In the genomic region with DNA sequence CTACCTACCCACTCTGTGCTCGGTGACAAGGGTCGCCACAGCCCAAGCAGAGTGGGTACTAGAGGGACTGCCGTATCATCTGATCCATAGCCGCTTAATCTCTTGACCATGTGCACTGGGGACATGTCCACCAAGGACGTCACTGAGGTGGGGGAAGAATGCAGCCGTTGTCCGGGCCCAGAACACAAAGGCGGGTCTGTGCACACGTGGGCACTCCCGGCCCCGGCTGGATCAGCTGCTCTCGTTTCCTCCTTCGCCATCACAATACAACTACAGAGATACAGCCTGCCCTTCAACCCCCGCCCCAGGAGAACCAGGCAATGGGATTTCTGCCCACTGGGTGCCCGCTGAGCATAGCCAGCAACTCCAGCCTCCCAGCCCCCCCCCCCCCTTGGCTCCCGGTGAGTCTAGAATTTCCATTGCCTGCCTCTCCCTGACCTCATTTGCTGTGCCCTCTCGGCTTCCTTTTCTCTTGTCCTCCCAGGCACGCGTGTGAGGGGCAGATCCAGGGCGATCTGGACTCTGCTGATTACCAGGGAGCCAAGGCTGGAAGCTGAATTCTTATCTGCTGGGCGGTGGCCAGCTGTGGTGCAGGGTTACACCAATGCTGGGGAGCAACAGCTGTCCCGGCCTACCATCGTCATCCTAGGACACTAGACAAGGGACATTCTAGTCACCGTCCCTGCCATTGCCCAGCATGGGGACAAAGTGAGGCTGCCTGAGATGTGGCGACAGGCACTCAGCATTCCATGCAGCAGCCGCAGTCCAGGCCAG, we compare ENCODE assay signal across 8 mouse cellular contexts. TPM values are rescaled to one million over a fixed set of nuclear protein-coding genes. Genes with fewer than 3 reads are reported as not detected.
DNase-seq lines count a peak whose midpoint lies in the region; ATAC-seq and TF ChIP-seq lines count a peak whose summit lies in the region.

No protein-coding gene starts in this region.

- H3K27ac ChIP-seq in kidney, adult 2 months (ENCODE audit: insufficient read depth, low read depth, low read length) = no peak overlapping the region
- H3K27ac ChIP-seq in liver, embryonic 14.5 days = peak overlapping the region; percentile 99
- no peak overlapping the region for H3K27ac ChIP-seq in neural tube, embryonic 13.5 days (replicated peaks)

- no peak overlapping the region for H3K4me3 ChIP-seq in kidney, adult 2 months (ENCODE audit: insufficient read depth, low read depth, low read length)
- peak overlapping the region; percentile 58 to 65 for H3K4me3 ChIP-seq in liver, embryonic 14.5 days (ENCODE audit: insufficient read depth in 1 of 2, low read depth in 2 of 2, low read length in 2 of 2)
- H3K4me3 ChIP-seq in neural tube, embryonic 13.5 days = no peak overlapping the region

- no peaks in the 10 kb centered on the region for H3K27me3 ChIP-seq in kidney, adult 2 months (replicated peaks; ENCODE audit: control insufficient read depth, insufficient read depth, low read length)
- no peaks in the 10 kb centered on the region for H3K27me3 ChIP-seq in liver, embryonic 14.5 days (ENCODE audit: control insufficient read depth, insufficient read depth, low read length)
- H3K27me3 ChIP-seq in neural tube, embryonic 13.5 days = no peaks in the 10 kb centered on the region

- peaks cover 4% of the 10 kb centered on the region; the same call in 1 of the 2 replicates for H3K4me1 ChIP-seq in kidney, adult 2 months (ENCODE audit: control insufficient read depth, insufficient read depth, low read length)
- peaks cover 44% of the 10 kb centered on the region in 2 experiments for H3K4me1 ChIP-seq in liver, embryonic 14.5 days (replicated peaks; ENCODE audit: control insufficient read depth in 2 of 2, insufficient read depth in 2 of 2, low read length in 1 of 2)
- peaks cover 10% of the 10 kb centered on the region; the same call in 1 of the 2 replicates for H3K4me1 ChIP-seq in neural tube, embryonic 13.5 days (replicated peaks)

- TF ChIP-seq EP300 in liver, embryonic 14.5 days (IDR thresholded peaks at IDR 0.05; ENCODE audit: low read depth) = peak; percentile 95

- no peak for TF ChIP-seq POLR2A in brain, embryonic 14.5 days (IDR thresholded peaks at IDR 0.05; ENCODE audit: borderline replicate concordance, extremely low read depth, insufficient read depth, insufficient read length, poor library complexity, severe bottlenecking)
- no peak for TF ChIP-seq POLR2A in kidney, adult 2 months (IDR thresholded peaks at IDR 0.05; ENCODE audit: low read depth, low read length)

- H3K9me3 ChIP-seq in liver, embryonic 14.5 days (ENCODE audit: control insufficient read depth, low read length) = no peaks in the 10 kb centered on the region
- no peaks in the 10 kb centered on the region for H3K9me3 ChIP-seq in neural tube, embryonic 13.5 days

- no peaks in the 10 kb centered on the region for H3K36me3 ChIP-seq in kidney, adult 2 months (ENCODE audit: control insufficient read depth, insufficient read depth, low read length)
- no peaks in the 10 kb centered on the region for H3K36me3 ChIP-seq in liver, embryonic 14.5 days (replicated peaks; ENCODE audit: control insufficient read depth, insufficient read depth, low read depth)
- no peaks in the 10 kb centered on the region for H3K36me3 ChIP-seq in neural tube, embryonic 13.5 days

- WGBS in kidney, adult 2 months = 39% methylated on average over 26 of the region's 26 CpGs
- WGBS in liver, embryonic 14.5 days (ENCODE audit: insufficient replicate concordance) = 29% methylated on average over 26 of the region's 26 CpGs
- WGBS in neural tube, embryonic 13.5 days = 61% methylated on average over 26 of the region's 26 CpGs

- peak; percentile 36 for DNase-seq in embryo, embryonic 10 days (ENCODE audit: low spot score)
- no peak for DNase-seq in embryo, embryonic 9.5 days (ENCODE audit: extremely low spot score)
- peak; percentile 35 for DNase-seq in brain, embryonic 14.5 days (ENCODE audit: low read depth)
- peak; percentile 85 to 91 for DNase-seq in heart, adult 18-20 months
- peak; percentile 37 for DNase-seq in kidney, adult 2 months
- DNase-seq in liver, embryonic 14.5 days (ENCODE audit: low read depth in 3 of 3, low spot score in 3 of 3) = peak; percentile 93 to 94 (median 93)

- TF ChIP-seq CTCF in brain, embryonic 14.5 days (IDR thresholded peaks at IDR 0.05; ENCODE audit: borderline replicate concordance, extremely low read depth, insufficient read depth, insufficient read length) = no peak
- no peak for TF ChIP-seq CTCF in kidney, adult 2 months (conservative IDR thresholded peaks at IDR 0.05; ENCODE audit: insufficient read depth, insufficient read length, low read depth, low read length)
- no peak for TF ChIP-seq CTCF in liver, embryonic 14.5 days (IDR thresholded peaks at IDR 0.05; ENCODE audit: low read depth)

- peak overlapping the region; percentile 90 for H3K9ac ChIP-seq in liver, embryonic 14.5 days (replicated peaks)
- H3K9ac ChIP-seq in neural tube, embryonic 13.5 days = no peak overlapping the region

- peak; percentile 98 for ATAC-seq in liver, embryonic 14.5 days (ENCODE audit: insufficient read depth)
- ATAC-seq in neural tube, embryonic 13.5 days (ENCODE audit: low read depth) = peak; percentile 59
- ATAC-seq in granulocyte monocyte progenitor cell, adult 5-6 weeks (replicated peaks; ENCODE audit: poor library complexity, severe bottlenecking) = no peak

- H3K4me2 ChIP-seq in liver, embryonic 14.5 days (ENCODE audit: low read depth) = peak overlapping the region; percentile 88
- 0 out of 2 replicates have a peak overlapping the region, but pooled peaks have one; percentile 4 for H3K4me2 ChIP-seq in neural tube, embryonic 13.5 days

RNA-seq across cellular contexts. Expression of a gene that starts 52.8 kb away (rescaled TPM):
- polyA plus RNA-seq in brain, embryonic 14.5 days (2012; rRNA removed) = 118 and 129 TPM in 2 replicates
- 100 to 1,000 TPM; 711 to 790 TPM for total RNA-seq in heart, adult 18-20 months (2021)
- polyA plus RNA-seq in kidney, adult 2 months (2012; rRNA removed) = 2,267 and 2,428 TPM in 2 replicates
- 44.0 and 48.4 TPM in 2 replicates for polyA plus RNA-seq in liver, embryonic 14.5 days (2012; rRNA removed)
- polyA plus RNA-seq in liver, embryonic 14.5 days (2014; fragmentation: Nextera tagmentation; extraction: Ambion mirVana) = 54.7 and 62.2 TPM in 2 replicates
- 66.4 and 69.5 TPM in 2 replicates for polyA plus RNA-seq in neural tube, embryonic 13.5 days (2015; fragmentation: Nextera tagmentation; extraction: Ambion mirVana)
- total RNA-seq in granulocyte monocyte progenitor cell, adult 5-6 weeks (2014; fragmentation: Nextera tagmentation) = 82.1 and 82.6 TPM in 2 replicates
- 118 and 122 TPM in 2 replicates for total RNA-seq in granulocyte monocyte progenitor cell, adult 5-6 weeks (2017)

Comparison
In these comparisons a context has a peak if more than half of its experiments do, and no peak if none do; other contexts are left out.
1. H3K4me3 ChIP-seq: peak in liver, embryonic 14.5 days (2 of 2); none in kidney, adult 2 months (single experiment) and neural tube, embryonic 13.5 days (single experiment).
2. RNA of a gene that starts 52.8 kb away (polyA plus RNA-seq): 2,267 to 2,428 TPM in kidney, adult 2 months; 118 to 129 TPM in brain, embryonic 14.5 days, 66.4 to 69.5 TPM in neural tube, embryonic 13.5 days and 44.0 to 62.2 TPM in liver, embryonic 14.5 days; every median in the first group is over 10 times any median in the second.